Mouse (Mus musculus): Measurements from ENCODE around the gene St6galnac3.

GRCm38 (mm10) chr3:153669737-153670435, 55.1 kb downstream of the St6galnac3 start:
- TF ChIP-seq CTCF (IDR thresholded peaks at IDR 0.05; ENCODE audit: control insufficient read depth, insufficient read depth, insufficient read length) (no peak), CEBPB (IDR thresholded peaks at IDR 0.05; ENCODE audit: low read depth) (no peak), MAX (IDR thresholded peaks at IDR 0.05) (no peak), FOSL1 (IDR thresholded peaks at IDR 0.05; ENCODE audit: insufficient read depth, low read length, poor library complexity, severe bottlenecking) (no peak), MYOG (IDR thresholded peaks at IDR 0.05; ENCODE audit: control insufficient read depth, extremely low read depth, insufficient read length) (no peak), USF1 (IDR thresholded peaks at IDR 0.05; ENCODE audit: low read depth) (no peak)
